Comparison of ENCODE assay signal across 28 mouse cellular contexts in the genomic region with DNA sequence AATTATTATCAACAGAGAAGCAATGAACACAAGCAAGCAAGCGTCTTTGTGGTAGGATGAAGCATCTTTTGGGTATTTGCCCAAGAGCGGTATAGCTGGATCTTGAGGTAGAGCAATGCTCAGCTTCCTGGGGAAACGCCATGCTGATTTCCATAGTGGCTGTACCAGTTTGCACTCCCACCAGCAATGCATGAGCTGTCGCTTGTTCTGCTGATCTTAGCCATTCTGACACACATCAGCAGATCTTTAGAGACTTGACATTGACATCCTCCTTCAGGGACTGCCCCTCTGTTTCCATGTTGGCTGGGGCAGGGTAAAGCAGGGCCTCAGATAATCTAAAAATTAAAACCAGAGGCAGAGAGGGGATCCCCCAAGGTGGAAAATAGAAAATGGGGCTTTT. TPM values are rescaled to one million over a fixed set of nuclear protein-coding genes. Genes with fewer than 3 reads are reported as not detected.
A peak's percentile ranks its signal among the peaks of the same experiment; 100 is the strongest.
DNase-seq lines count a peak whose midpoint lies in the region; ATAC-seq lines count a peak whose summit lies in the region.
"Had no signal": no experiment of that assay in that cellular context is flagged by ENCODE, and none has a peak within 500 bp of the region (broad histone marks: within the 10 kb centered on the region; RNA-seq: fewer than 3 reads in every experiment).

No protein-coding gene starts in this region.

- H3K4me1 ChIP-seq in embryonic facial prominence, embryonic 15.5 days: 0 out of 2 replicates have a peak, but pooled peaks cover 9% of the 10 kb centered on the region
- peaks cover 8% of the 10 kb centered on the region for H3K4me1 ChIP-seq in embryonic facial prominence, embryonic 10.5 days
- H3K4me1 ChIP-seq: intestine, embryonic 15.5 days had no signal

- no peak overlapping the region for H3K9ac ChIP-seq in embryonic facial prominence, embryonic 15.5 days
- H3K9ac ChIP-seq: forebrain, postnatal 0 days; heart, embryonic 12.5 days; heart, embryonic 15.5 days; hindbrain, embryonic 14.5 days; intestine, embryonic 15.5 days had no signal

- no peaks in the 10 kb centered on the region for H3K36me3 ChIP-seq in embryonic facial prominence, embryonic 15.5 days
- H3K36me3 ChIP-seq in embryonic facial prominence, embryonic 10.5 days (replicated peaks): no peaks in the 10 kb centered on the region
- H3K36me3 ChIP-seq: G1E; heart, embryonic 12.5 days; heart, embryonic 15.5 days; intestine, embryonic 15.5 days had no signal

- no peak overlapping the region for H3K4me2 ChIP-seq in embryonic facial prominence, embryonic 15.5 days (replicated peaks)
- H3K4me2 ChIP-seq: heart, embryonic 12.5 days; heart, embryonic 15.5 days; hindbrain, embryonic 14.5 days; intestine, embryonic 15.5 days had no signal

- DNase-seq in embryonic facial prominence, embryonic 10.5 days (ENCODE audit: low spot score): no peak
- DNase-seq in induced T-regulatory cell, adult 2 months (ENCODE audit: low read depth): peak; percentile 84
- DNase-seq in left cerebral cortex, postnatal 14 days (ENCODE audit: low spot score in 2 of 2): no peak
- DNase-seq in thymus, postnatal 0 days (ENCODE audit: low spot score): no peak
- DNase-seq: adrenal gland, adult 2 months; adrenal gland, postnatal 14 days; cerebellum, adult 11 months; cerebellum, adult 2 months; cerebellum, postnatal 10 days; cerebellum, postnatal 36 days; embryo, embryonic 11 days; forebrain, postnatal 0 days; gastrocnemius, adult 2 months; gastrocnemius, postnatal 14 days; heart, adult 11 months; heart, postnatal 10 days; heart, postnatal 4 days had no signal

- WGBS in embryonic facial prominence, embryonic 15.5 days: 73% methylated on average over 4 of the region's 4 CpGs
- 90% methylated on average over 4 of the region's 4 CpGs for WGBS in embryonic facial prominence, embryonic 10.5 days

- no peaks in the 10 kb centered on the region for H3K9me3 ChIP-seq in embryonic facial prominence, embryonic 15.5 days (replicated peaks)
- H3K9me3 ChIP-seq in embryonic facial prominence, embryonic 10.5 days: no peaks in the 10 kb centered on the region
- H3K9me3 ChIP-seq: G1E; heart, embryonic 12.5 days; heart, embryonic 15.5 days; intestine, embryonic 15.5 days had no signal

- ATAC-seq in embryonic facial prominence, embryonic 15.5 days (ENCODE audit: insufficient number of reproducible peaks, low FRiP score, low TSS enrichment, low read depth): no peak
- peak; percentile 96 for ATAC-seq in CD4-positive, CD25-positive, alpha-beta regulatory T cell, adult 4 months
- ATAC-seq in megakaryocyte progenitor cell, adult 5-6 weeks (replicated peaks; ENCODE audit: poor library complexity): no peak
- ATAC-seq: forebrain, embryonic 14.5 days; forebrain, postnatal 0 days; hindbrain, postnatal 0 days; intestine, embryonic 15.5 days; Patski had no signal

- intact Hi-C loops in left cerebral cortex, postnatal 14 days (cut with DNase I): no loop called here

- 0 out of 2 replicates have a peak overlapping the region, but pooled peaks have one; percentile 12 for H3K27ac ChIP-seq in embryonic facial prominence, embryonic 15.5 days (replicated peaks)
- no peak overlapping the region for H3K27ac ChIP-seq in embryonic facial prominence, embryonic 10.5 days (replicated peaks)
- H3K27ac ChIP-seq: gastrocnemius, adult 2 months; heart, embryonic 15.5 days; hindbrain, embryonic 14.5 days; hindbrain, postnatal 0 days; intestine, embryonic 15.5 days had no signal

- H3K27me3 ChIP-seq in embryonic facial prominence, embryonic 15.5 days: no peaks in the 10 kb centered on the region
- no peaks in the 10 kb centered on the region for H3K27me3 ChIP-seq in embryonic facial prominence, embryonic 10.5 days (replicated peaks; ENCODE audit: low read depth, poor library complexity, severe bottlenecking)
- H3K27me3 ChIP-seq: heart, embryonic 12.5 days; heart, embryonic 15.5 days; intestine, embryonic 15.5 days had no signal

- no peak overlapping the region for H3K4me3 ChIP-seq in embryonic facial prominence, embryonic 15.5 days (replicated peaks)
- H3K4me3 ChIP-seq in embryonic facial prominence, embryonic 10.5 days: no peak overlapping the region
- H3K4me3 ChIP-seq: gastrocnemius, adult 2 months; heart, embryonic 12.5 days; heart, embryonic 15.5 days; intestine, embryonic 15.5 days had no signal

RNA-seq across cellular contexts. Expression of a gene that starts 16.8 kb away (rescaled TPM):
- 1.6 and 1.7 TPM in 2 replicates for polyA plus RNA-seq in embryonic facial prominence, embryonic 15.5 days (2015; fragmentation: Nextera tagmentation; extraction: Ambion mirVana)
- 0.59 and 0.92 TPM in 2 replicates for polyA plus RNA-seq in embryonic facial prominence, embryonic 10.5 days (2016; fragmentation: Nextera tagmentation; extraction: Ambion mirVana)
- polyA plus RNA-seq in CD4-positive, CD25-positive, alpha-beta regulatory T cell, adult 4 months (2017; shearing (Covaris generic)): 10 to 100 TPM; 43.4 to 55.8 TPM
- under 1 TPM; 0.61 to 0.83 TPM for total RNA-seq in left cerebral cortex, postnatal 14 days (2021)
- polyA plus RNA-seq in thymus, postnatal 0 days (2015; fragmentation: Nextera tagmentation; extraction: Ambion mirVana): 18.0 and 20.3 TPM in 2 replicates
- 81.4 and 86.3 TPM in 2 replicates for total RNA-seq in megakaryocyte progenitor cell, adult 5-6 weeks (2015)
- 57.5 and 65.8 TPM in 2 replicates for total RNA-seq in megakaryocyte progenitor cell, adult 5-6 weeks (2017)
- total RNA-seq: hindbrain, postnatal 0 days had no signal
- polyA plus RNA-seq: G1E had no signal

RNA-seq across cellular contexts. Expression of a gene that starts 31.6 kb away (rescaled TPM):
- 30.3 and 31.3 TPM in 2 replicates for polyA plus RNA-seq in embryonic facial prominence, embryonic 15.5 days (2015; fragmentation: Nextera tagmentation; extraction: Ambion mirVana)
- polyA plus RNA-seq in embryonic facial prominence, embryonic 10.5 days (2016; fragmentation: Nextera tagmentation; extraction: Ambion mirVana): 33.6 and 34.2 TPM in 2 replicates
- 10 to 100 TPM; 37.0 to 53.5 TPM for polyA plus RNA-seq in CD4-positive, CD25-positive, alpha-beta regulatory T cell, adult 4 months (2017; shearing (Covaris generic))
- total RNA-seq in left cerebral cortex, postnatal 14 days (2021): 100 to 1,000 TPM; 133 to 143 TPM
- 41.1 and 49.2 TPM in 2 replicates for polyA plus RNA-seq in thymus, postnatal 0 days (2015; fragmentation: Nextera tagmentation; extraction: Ambion mirVana)
- total RNA-seq in megakaryocyte progenitor cell, adult 5-6 weeks (2015): 83.1 and 84.9 TPM in 2 replicates
- total RNA-seq in megakaryocyte progenitor cell, adult 5-6 weeks (2017): 122 and 126 TPM in 2 replicates
